Mouse (Mus musculus) telencephalon, adult 2 months (tissue): ENCODE measurements around the gene Tmem235.
"Not testable (repeated sequence)": the region's sequence is repeated elsewhere in the genome, so short reads cannot be mapped to it uniquely, and the experiment has no call there.

Experiments used
- DNase-seq: peaks from one replicate; pipeline ENCODE4 v3.0.0-alpha.2; 2011; ENCODE audit warnings: low read depth, low spot score

Tmem235 gene

GRCm38 (mm10) chr11:117860601-117861000 lies at the start of gene Tmem235:
Gene Tmem235, plus strand, starts transcription at chr11:117860752.
- DNase-seq = no peak

GRCm38 (mm10) chr11:117813867-117814266 lies 46.7 kb upstream of the Tmem235 start:
- DNase-seq = no peak

GRCm38 (mm10) chr11:117814704-117815366 lies 45.7 kb upstream of the Tmem235 start:
- no peak for DNase-seq

- not testable (repeated sequence) for DNase-seq
Observed at GRCm38 (mm10) chr11:117815850-117816249, 44.7 kb upstream of the Tmem235 start.

GRCm38 (mm10) chr11:117816389-117816996 lies 44.1 kb upstream of the Tmem235 start:
- DNase-seq = no peak

- DNase-seq = no peak
Observed at GRCm38 (mm10) chr11:117819095-117819494, 41.5 kb upstream of the Tmem235 start.

GRCm38 (mm10) chr11:117820173-117820572 lies 40.4 kb upstream of the Tmem235 start:
- no peak for DNase-seq

GRCm38 (mm10) chr11:117821868-117822267 lies 38.7 kb upstream of the Tmem235 start:
- DNase-seq = no peak

- no peak for DNase-seq
Observed at GRCm38 (mm10) chr11:117822728-117823241, 37.8 kb upstream of the Tmem235 start.

GRCm38 (mm10) chr11:117823411-117823810 lies 37.1 kb upstream of the Tmem235 start:
- DNase-seq = no peak

- no peak for DNase-seq
Observed at GRCm38 (mm10) chr11:117824060-117824969, 36.2 kb upstream of the Tmem235 start.

GRCm38 (mm10) chr11:117825333-117826101 lies 35.0 kb upstream of the Tmem235 start, which contains the start of the genes Afmid and Tk1:
Gene Afmid, plus strand, starts transcription at chr11:117825924.
Gene Tk1, minus strand, starts transcription at chr11:117826092.
- DNase-seq = no peak

- no peak for DNase-seq
Observed at GRCm38 (mm10) chr11:117826164-117826563, 34.4 kb upstream of the Tmem235 start.

- no peak for DNase-seq
Observed at GRCm38 (mm10) chr11:117826916-117827315, 33.6 kb upstream of the Tmem235 start.

- DNase-seq = no peak
Observed at GRCm38 (mm10) chr11:117827386-117827785, 33.2 kb upstream of the Tmem235 start.

GRCm38 (mm10) chr11:117828149-117828887 lies 32.2 kb upstream of the Tmem235 start:
- DNase-seq = no peak

- DNase-seq = no peak
Observed at GRCm38 (mm10) chr11:117828888-117829604, 31.5 kb upstream of the Tmem235 start.

GRCm38 (mm10) chr11:117829671-117830215 lies 30.8 kb upstream of the Tmem235 start:
- no peak for DNase-seq

- no peak for DNase-seq
Observed at GRCm38 (mm10) chr11:117830401-117830800, 30.2 kb upstream of the Tmem235 start.
